Mouse (Mus musculus) testis, adult 2 months (tissue): ENCODE data around the gene Msn.

Experiments used
- CTCF ChIP-seq: fragments of 200-500 bp; IDR thresholded peaks from 2 replicates; pipeline ENCODE4 v1.5.1; 2012; ENCODE audit warnings: low read depth, mild to moderate bottlenecking, inconsistent platforms, low read length, moderate library complexity; ENCODE audit not compliant: control insufficient read depth, insufficient read depth, insufficient replicate concordance
- POLR2A ChIP-seq: fragments of 200-500 bp; IDR thresholded peaks from 2 replicates; pipeline ENCODE4 v1.6.1; 2012; ENCODE audit warnings: low read depth, mild to moderate bottlenecking, inconsistent platforms, low read length, moderate library complexity; ENCODE audit not compliant: control insufficient read depth

- TF ChIP-seq POLR2A (no peak), CTCF (no peak)
Measured at GRCm38 (mm10) chrX:96052798-96053197, 43.0 kb upstream of the Msn start.
